Mouse (Mus musculus): ENCODE results near the gene Havcr2.
"Not testable (repeated sequence)": the region's sequence is repeated elsewhere in the genome, so short reads cannot be mapped to it uniquely, and the experiment has no call there.

The Havcr2 gene

GRCm38 (mm10) chr11:46461931-46462330 lies 7.2 kb downstream of the Havcr2 start:
- DNase-seq: no peak

DNA sequence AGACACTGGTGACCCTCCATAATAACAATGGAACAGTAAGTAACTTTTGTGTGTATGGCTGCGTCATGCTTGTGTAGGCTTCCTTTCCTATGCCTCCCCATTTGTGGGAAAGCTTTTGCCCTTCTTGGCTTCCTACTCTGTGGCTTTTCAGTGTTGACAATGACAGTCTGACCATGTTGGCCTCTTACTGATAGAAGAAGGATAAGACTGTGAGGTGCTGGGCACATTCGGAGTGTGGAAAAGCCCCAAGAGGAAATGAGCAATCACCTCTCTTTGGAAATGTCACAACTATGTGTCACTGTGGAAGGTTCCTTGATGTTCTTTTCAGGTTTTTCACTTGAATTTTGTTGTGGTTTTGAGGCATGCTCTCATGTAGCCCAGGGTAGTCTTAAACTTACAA lies 12.1 kb downstream of the Havcr2 start:
- DNase-seq: no peak

- DNase-seq: no peak
Observed at GRCm38 (mm10) chr11:46474220-46474619, 19.5 kb downstream of the Havcr2 start.

- no peak for DNase-seq
Observed at GRCm38 (mm10) chr11:46479311-46479710, 24.6 kb downstream of the Havcr2 start.

GRCm38 (mm10) chr11:46480517-46480916 lies 25.8 kb downstream of the Havcr2 start:
- no peak for DNase-seq

- peak in 1 of 2 experiments; percentile 1 for DNase-seq
Observed at GRCm38 (mm10) chr11:46488231-46488630, 33.5 kb downstream of the Havcr2 start.

DNA sequence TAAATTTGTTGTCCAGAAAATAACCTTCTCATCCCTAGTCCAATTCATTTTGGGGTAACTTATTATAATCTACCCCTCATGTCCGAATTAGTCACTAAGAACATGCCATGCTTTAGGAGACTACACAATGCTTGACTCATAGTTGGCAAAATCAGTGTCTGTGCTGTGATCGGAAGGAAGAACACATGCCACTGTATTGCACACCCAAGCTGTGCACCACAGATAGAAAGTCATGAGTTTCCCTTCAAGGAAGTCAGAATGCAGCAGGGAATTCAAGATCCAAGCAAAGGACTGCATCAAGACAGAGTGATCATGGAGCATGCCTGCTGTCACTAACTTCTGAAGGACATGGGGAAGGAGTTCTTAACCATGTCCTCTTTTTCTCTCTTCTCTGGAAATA lies 33.9 kb downstream of the Havcr2 start:
- no peak for DNase-seq

- DNase-seq: no peak
Observed at GRCm38 (mm10) chr11:46507146-46507545, 52.4 kb downstream of the Havcr2 start.

DNA sequence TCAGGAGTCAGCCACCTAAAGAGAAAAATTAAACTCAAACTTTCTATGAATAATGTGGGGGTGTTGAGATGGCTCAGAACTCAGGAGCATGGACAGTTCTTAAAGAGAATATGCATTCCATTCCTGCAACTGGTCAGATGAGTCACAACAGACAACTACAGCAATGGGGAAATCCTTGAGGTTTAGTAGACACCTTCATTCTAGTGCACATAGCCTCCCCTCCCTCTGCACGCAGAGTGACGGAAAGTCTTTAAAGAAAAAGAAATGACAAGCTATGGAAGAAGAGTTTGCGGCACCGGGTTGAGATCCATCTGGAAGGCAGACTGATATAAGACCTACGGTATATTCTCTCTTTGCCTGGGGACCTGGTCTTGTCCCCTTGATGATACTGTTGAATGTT lies 55.2 kb downstream of the Havcr2 start:
- DNase-seq: no peak

- not testable (repeated sequence) for DNase-seq
Observed at GRCm38 (mm10) chr11:46521341-46521740, 66.6 kb downstream of the Havcr2 start.

GRCm38 (mm10) chr11:46522719-46523118 lies 68.0 kb downstream of the Havcr2 start:
- no peak for DNase-seq

DNA sequence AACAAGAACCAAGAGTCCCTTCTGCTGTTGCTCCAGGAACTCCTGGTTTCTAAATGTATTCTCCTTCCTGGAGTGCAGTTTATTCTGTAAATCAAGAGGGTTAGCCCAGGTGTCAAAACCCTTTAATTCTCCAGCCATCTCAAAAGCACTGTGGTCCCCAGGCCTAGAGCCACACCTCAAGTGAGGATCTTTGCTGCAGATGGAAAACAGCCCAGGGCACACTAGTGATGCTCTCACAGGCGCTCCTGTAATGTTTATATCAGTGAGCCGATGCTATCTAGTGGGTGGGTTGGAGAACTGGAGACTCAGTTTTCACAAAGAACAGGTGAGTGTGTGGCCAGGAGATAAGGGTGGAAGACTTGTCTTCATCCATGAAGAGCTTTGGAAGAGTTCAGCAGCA lies 69.2 kb downstream of the Havcr2 start, which contains the start of gene Gm12169:
Gene Gm12169 (plus strand): TSS at position 301 of the 400 bp plus-strand sequence.
- no peak for DNase-seq

GRCm38 (mm10) chr11:46530149-46530548 lies 75.4 kb downstream of the Havcr2 start:
- no peak for DNase-seq
